Mouse (Mus musculus) gastrocnemius, postnatal 10 days (tissue): ENCODE measurements around the gene Bbof1. TPM values are rescaled to one million over a fixed set of nuclear protein-coding genes. Genes with fewer than 3 reads are reported as not detected.

Source experiments
- DNase-seq: peaks from one replicate; pipeline ENCODE4 v3.0.0; 2021; ENCODE audit warnings: mixed read lengths
- long read RNA-seq, 2 experiments: library from polyadenylated mRNA; stranded (forward); transcript quantifications; one replicate each; pipeline ENCODE4 v2.0.0; 2021
- total RNA-seq, 2 experiments: library from RNA; stranded (reverse); gene quantifications; 2 replicates each; pipeline ENCODE4 v1.2.3; 2021

Bbof1 gene
- 1 to 10 TPM in 1 of 2 experiments, under 1 TPM in 1; 0.85 to 1.0 TPM for total RNA-seq
- long read RNA-seq, experiment 1, partial matches to known transcripts = 1 of 2 reads
- long read RNA-seq, experiment 1, other reads (novel, unspliced or antisense) = 1 of 2 reads
- long read RNA-seq, experiment 2 = 0 reads

DNA sequence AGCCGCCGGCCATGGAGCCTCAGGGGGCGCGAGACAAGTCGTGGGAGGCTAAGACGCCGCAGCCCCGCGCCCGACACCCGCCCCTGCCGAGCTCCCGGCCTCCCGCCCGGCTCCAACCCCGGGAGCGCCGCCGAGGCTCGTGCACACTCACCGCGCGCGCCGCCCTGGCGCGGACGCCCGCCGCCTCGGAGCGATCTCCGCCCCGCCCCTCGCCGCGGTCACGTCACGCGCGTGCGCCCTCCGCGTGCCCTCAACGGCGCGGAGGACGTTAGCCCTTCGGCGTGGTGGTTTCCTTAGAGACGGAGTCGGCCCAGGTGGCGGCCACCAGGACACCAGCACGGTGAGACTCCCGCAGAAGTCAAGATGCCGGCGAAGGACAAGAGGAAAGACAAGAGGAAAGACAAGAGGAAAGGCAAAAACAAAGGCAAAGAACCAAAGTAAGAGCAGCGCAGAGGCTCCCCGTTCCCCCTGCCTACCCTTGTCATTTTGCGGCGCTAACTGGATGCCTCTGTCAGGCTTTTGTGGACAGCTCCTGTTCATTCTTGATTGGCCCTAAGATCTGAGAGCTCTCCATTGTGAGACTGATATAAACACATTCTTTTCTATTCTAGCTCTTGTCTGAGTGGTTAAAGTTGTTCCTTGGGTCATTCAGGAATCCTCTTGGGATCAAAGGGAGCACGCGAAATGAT is at the start of gene Bbof1, which contains the start of gene Entpd5:
Gene Bbof1 (plus strand): TSS at position 253 of the 689 bp plus-strand sequence.
Gene Entpd5 (minus strand): TSS at position 211 of the 689 bp plus-strand sequence.
- DNase-seq = peak; percentile 93

DNA sequence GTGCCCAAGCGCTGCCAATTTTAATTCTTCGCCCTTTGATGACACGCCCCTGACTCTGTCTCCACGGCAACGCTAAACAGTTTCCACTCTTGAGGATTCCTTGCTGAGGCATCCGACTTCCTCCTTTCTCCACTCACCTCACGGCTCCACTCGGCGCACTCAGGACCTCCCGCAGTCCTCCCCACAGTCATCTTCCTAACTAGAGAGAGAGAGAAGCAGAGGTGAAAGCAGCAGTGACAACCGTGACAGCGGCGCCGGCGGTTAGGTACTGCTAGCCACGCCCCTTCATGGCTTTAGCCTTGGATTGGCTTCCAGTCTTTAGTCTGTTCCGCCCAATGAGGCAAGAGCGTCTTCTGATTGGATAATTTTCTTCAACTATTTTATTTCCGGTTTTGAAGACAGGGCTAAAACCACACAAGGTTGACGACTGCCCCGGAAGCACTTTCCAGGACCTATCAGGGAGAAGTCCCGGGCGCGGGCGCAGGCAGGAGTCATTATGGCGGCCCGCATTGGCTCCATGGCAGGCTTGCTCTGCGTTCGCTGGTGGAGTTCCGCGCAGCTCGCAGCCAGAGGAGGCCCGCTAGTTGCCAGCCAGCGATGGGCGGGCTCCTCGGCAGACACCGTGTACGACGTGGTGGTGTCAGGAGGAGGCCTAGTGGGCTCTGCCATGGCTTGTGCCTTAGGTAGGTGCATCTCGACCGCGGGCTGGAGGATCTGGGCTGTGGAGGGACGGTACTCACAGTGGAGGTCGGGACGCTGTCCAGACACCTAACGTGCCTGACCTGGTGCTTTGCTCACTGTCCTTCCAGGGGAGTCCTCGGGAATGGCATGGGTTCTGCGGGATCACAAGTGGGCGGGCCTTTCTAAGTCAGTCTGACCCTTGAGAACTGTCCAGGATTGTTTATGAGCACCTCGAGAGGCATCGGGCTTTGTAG is 47.0 kb upstream of the Bbof1 start, which contains the start of the genes Coq6 and Fam161b:
Gene Coq6 (plus strand): TSS at position 103 of the 935 bp plus-strand sequence.
Gene Fam161b (minus strand): TSS at position 279 of the 935 bp plus-strand sequence.
- peak; percentile 91 for DNase-seq

DNA sequence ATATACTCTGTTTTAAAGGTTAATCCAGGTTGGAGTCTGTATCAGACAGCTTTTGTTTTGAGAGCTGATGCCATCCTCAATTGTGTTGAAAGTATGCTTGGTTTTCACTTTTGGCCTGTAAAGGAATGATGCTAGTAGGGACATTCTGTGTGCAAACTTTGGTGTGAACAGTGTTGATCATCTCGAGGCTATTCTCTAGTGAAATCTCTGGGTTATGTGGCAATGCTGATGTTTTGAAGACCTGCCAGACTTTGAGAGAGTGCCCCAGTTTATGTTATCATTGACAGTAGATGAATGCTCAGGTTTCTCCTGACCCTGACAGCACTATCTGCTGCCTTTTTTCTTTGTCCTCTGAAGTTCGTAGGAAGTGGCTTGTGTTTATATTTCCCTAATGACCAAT is 46.0 kb upstream of the Bbof1 start:
- DNase-seq = no peak

DNA sequence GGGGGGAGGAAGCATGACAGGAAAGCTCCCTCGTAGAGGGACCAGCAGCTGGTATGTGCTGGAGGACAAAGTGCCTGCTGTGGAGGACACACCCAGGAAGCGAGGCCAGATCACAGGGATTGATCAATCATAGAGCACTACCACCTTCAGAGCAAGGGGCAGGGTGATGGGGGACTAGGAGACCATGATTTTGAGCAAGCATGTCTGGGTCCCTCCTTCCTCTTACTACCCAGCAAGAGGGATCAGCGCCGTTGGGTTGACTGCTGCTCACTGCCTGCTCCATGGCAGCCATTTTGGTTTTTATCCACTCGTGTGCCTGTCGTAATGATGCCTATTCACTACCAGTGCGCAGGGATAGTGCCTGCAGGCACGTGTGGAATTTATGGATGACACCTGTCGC is 44.6 kb upstream of the Bbof1 start:
- DNase-seq = no peak

DNA sequence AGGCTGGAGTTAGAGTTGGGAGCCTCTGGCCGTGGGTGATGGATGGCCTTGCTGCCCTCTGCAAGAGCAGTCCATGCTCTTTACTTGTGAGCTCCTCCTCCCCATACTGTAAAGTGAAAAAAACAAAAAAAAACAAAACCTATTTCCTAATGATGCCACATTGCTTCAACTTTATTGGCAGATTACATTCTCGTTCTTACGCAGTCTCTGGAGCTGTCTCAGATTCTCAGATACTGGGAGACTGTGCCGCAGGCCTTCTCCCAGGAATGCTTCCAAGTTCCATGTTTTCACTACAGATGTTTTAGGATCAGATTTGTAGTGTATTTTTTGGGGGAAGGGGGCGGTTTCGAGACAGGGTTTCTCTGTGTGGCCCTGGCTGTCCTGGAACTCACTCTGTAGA is 43.7 kb upstream of the Bbof1 start:
- no peak for DNase-seq

DNA sequence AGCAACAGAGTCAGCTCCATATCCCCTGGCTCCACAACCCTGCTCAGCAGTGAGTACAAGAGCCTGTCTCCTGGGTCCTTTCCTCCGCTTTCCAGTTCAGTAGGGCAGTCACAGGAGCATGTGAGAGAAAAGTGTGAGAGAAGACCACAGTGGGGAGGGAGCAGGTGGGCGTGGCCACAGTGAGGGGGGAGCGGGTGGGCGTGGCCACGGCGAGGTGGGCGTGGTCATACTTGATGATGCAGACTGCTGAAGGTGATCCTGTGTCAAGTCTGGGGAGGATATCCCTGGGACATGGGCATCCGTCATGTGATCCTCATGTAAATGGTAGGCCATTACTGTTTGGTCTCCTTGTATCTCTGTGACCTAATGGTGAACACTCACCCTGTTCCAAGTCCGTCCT is 41.9 kb upstream of the Bbof1 start:
- DNase-seq = no peak

DNA sequence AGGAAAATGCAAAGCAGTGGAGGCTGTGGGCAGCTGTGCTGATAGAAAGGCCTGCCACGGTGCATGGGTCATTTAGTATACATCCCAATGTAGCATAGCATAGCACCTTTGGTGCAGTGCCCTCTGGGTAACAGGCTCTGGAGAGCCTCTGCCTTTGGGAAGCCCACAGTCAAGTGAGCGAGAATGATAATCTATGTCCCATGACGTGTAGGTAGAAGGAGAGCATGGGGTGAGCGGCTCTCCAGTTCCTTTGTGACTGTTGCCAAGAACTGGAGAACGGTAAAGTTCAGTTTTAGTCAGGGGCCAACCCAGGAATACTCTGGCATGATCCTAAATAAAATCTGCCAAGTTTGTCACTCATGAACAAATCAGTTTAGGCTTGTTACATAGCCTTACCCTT is 37.2 kb upstream of the Bbof1 start:
- DNase-seq = no peak

DNA sequence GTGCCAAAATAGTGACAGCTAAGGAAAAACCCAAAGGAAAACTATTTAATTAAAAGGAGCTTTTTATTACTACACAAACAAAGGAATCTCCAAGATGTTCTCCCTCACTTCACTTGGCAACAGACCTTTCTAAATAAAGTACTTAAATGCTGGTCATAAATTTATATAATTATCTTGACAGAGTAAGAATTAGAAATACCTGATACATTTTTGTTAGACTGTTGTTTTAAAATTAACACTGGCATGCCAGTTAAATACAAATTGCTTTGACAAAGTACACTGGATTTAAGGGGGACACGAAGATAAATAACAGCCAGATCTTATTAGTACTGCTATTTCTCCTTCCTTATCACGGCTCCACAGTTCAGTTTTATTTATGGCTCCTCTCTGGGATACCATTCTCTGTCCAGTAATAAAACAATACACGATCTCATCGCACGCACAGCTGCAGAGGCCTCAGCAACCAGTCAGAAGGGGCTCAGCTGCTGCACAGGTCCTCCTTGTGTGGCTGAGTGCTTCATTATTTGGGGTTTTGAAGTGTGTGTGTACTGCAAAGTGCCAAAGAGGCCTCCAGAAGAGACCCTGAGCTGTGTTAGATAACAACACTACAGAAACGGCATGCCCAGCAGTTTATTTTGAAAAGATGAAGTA is 34.9 kb upstream of the Bbof1 start:
- no peak for DNase-seq

DNA sequence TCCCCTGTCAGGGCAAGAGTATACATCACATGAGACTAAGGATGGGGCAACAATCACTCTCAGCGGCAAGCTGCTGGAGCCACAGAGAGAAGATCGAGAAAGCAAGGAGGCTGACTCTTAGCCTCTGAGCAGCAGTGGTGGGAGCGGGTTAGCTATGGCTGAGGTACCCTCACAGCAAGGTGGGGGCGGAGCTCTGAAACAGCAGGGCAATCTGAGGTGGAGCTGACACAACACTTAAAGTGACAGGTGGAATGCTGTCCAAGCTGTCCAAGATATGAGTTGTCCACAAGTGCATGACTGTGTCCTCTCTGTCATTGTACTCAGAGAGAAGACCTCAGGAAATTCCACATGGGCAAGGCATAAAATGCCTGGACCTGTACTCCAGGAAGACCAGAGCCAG is 26.5 kb upstream of the Bbof1 start:
- no peak for DNase-seq

DNA sequence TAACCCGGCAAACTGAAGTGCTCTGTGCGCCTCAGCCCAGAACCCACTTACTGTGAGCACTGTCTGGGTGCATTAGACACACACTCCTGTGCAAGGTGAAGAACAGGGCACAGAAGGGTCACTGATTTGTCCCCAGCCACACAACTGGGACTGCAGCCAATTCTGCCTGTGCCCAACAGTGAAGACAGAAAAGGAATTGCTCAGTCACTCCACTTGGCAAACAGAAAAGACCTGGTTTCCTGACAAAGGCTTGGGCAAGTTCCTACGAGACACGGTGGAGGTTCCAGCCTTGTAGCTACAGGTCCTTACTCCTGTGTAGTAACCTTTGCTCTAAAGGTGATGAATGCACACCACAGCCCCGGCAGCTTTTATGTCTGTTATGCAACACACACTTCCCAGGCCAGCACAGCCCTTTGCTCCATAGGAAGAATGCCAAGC is 24.2 kb upstream of the Bbof1 start:
- DNase-seq = no peak

DNA sequence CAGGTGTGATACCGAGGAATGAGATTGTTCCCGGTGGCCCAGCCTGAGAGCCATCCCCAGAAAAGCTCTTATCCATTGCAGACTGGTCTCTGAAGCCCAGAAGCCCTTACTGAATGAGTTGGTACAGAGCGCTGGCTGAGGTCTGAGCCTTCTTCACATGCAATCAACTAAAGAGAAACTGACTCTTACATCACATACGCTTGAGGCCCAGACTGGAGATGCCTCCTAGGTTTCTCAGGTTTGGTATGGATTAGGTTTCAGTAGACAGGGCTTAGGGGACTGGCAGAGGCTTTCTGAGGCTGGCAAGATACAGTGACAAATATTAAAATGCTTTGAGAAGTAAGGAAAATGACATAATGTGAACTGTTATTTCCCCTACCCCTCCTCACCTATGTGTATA is 23.5 kb upstream of the Bbof1 start:
- DNase-seq = no peak

DNA sequence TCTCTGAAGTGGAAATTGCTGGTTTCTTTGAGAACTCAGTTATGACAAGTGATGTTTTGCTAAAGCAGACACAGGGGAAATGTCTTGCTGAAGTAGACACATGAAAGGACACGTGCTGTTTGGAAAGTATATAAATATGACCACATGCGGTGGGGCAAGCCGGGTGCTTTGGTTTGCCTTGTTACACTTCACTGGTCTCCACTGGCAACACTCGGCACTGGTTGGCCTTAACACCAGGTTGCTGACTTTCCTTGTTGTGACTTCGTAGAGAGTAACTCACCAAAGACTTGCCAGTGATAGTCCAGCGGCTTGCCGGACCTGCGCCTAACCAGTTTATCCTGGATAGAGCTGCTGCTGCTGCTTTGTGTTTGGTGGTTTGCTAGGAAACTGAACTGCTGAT is 20.8 kb upstream of the Bbof1 start:
- DNase-seq = no peak

DNA sequence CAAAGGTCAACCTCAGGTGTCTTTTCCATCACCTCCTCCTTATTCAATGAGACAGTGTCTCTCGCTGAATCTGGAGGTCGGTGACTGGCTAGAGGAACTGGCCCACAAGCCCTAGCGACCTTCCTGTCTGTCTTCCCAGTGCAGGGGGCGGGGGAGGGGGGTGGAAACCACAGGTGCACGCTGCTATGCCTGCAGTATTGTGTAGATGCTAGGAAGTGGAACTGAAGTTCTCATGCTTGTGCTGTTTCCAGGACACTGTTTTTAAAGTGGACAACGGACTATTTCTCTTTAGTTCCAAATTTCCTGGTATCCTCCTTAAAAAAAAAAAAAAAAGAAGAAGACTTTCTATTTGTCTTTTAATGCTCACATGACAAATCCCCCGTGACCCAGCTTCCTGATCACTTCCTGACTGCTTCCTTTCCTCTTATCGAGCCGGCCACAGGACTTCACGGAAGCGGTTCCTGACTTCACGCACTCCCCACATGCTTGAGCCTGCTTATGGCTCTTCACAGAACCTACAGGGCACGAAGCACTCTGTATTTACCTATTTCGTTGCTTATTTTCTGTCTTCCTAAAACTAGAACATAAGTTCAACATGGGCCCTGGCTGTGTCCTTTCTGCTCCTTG is 20.0 kb upstream of the Bbof1 start:
- DNase-seq = no peak

DNA sequence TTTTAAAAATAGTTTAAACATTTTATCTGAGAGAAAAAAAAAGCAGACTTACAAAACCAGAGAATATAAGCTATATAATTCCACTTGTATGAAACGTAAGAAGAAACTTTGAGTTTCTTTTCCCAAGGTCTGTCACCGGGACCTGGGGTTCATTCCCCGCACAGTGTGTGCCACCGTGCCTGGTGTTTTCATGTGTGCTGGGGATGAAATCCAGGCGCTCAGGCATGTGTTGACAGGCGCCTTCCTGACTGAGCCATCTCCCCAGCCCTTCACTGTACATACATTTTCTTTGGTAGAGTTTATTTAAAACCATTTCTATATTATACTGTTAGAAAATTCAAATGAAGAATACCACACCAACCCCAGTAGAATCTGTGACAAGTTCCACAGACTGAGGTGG is 18.5 kb upstream of the Bbof1 start:
- DNase-seq = no peak

DNA sequence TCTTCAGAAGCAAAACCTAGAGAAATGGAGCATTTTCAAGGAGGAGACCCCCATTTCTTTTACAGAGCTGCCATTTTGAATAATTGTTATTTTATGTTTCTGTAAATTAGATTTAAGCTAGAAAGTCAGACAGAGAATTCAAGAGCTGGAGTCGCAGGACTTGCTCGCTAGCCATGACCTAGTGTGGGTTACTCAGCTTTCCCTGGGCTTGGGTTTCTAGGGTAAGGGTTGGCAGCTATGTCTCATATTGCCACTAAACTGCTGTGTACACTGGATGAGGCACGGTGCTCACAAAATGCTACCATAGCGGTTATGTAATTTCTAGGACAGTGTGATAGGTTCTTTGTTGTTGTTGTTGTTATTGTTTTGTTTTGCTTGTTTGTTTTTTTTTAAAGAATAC is 16.2 kb upstream of the Bbof1 start:
- DNase-seq = no peak

DNA sequence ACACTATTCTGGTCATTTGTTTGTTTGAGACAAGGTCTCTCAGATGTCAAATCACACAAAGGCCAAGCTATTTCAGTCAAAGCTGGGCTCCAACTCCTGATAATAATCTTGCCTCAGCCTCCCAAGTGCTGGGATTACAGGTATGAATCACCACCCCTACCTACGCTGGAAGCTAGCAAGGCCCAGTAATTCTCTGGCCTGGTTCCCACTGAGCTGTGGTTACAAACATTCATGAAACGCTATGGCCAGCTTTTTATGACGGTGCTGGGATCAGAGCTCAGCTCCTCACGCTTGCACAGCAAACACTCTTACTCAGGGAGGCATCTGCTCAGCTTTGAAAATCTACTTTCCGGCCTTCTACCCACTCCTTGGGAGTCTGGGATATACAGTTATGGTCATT is 15.0 kb upstream of the Bbof1 start:
- DNase-seq = no peak

DNA sequence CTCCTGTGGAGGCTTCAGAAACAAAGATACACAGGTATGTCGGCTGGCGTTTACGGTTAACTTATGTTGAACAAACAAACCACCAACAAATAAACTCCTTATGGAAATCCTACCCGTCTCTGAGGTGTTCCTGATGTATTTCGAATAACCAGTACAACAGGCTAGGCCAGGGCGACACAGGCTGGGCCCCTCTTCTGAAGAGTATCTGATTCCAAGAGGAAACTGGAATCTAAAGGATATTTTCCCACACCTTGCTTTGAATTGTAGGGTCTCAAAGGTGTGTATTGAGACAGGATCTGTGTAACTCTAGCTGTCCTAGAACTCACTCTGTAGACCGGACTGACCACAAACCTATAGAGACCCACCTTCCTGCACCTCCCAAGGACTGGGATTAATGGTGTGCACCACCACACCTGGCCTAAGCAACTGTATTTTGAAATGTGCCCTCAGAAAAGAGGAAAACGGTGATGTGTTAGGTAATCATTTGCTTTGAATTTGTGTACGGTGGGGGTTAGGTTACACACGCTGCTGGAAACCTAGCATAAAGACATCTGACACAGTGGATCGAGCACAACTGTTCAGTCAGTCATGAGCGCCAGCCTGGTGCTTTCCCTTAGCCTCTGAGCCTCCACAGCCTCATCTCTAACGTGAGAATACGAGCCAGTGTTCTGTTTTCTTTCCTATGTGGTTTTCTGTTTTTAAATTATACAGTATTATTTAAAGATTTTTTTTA is 11.8 kb upstream of the Bbof1 start:
- no peak for DNase-seq

DNA sequence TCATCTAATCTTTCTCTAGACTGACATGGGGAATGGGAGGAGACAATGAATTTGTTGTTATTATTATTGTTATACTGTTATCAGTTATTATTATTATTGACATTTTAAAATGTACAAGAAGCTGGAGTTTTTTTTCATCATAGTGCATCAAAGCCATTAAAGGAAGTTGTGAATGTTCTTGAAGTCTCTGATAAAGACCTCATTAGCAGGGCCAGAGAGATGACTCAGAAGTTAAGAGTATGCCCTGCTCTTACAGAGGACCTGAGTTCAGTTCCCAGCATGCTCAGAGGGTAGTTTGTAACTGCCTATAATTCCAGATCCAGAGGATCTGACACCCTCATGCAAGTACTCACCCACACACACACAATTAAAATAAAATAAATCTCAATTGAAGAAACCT is 11.2 kb upstream of the Bbof1 start:
- no peak for DNase-seq

DNA sequence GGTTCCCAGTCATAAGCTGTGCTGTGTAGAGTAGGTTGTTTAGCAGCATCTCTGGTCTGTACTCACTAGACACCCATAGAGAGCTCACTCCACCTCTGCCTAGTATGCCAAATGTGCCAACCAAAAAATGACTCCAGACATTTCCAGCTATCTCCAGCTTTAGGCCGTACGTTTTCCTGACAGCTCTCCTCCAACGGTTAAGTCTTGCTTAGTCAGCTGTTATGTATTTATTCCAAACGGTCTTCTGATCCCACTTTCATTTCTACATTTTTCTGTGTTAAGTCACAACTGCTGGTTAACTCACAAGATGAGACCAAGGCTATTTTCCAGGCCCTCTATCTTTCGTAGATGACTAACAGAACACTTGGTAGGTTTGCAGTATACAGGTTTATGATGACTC is 10.2 kb upstream of the Bbof1 start:
- no peak for DNase-seq

DNA sequence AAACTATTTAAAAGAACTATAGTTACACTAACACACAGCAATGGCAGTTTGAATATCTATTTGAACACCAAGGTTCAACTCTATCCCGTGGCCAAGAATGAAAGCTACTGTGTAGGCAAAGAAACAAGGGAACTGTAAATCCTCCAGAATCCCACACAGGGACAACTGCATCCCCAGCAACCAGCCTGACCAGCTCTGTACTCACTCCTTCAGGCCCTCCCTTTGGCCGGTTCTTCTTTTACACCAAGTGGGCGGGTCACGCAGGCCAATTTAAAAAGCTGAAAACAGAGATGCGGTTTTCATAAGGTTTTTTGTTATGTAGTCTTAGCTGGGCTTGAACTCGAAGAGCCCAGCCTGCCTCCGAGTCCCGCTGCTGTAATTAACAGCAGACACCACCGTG is 9.7 kb upstream of the Bbof1 start:
- no peak for DNase-seq

DNA sequence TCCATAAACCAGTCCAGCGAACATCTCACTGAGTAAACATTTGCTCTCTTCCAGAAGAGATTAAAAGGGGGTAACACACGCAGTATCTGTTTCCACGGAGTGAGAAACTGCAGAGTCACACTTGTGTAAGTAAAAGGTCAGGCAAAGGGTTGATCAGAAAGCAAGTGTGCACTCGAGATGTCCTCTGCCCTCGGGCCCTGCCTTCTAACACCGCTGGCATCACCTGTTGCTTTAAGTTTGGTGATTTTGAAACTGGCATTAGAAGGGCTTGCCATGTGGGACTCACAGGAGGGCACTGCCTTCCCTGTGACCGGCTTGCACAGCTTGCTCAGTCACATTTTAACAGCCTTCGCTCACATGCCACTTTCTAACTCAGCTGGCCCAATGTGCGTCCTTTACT is 9.2 kb upstream of the Bbof1 start:
- no peak for DNase-seq
